Mouse (Mus musculus) MN1 (cell line): Measurements from ENCODE around the gene Fbxo42.
"Not testable (repeated sequence)": the region's sequence is repeated elsewhere in the genome, so short reads cannot be mapped to it uniquely, and the experiment has no call there.

ENCODE experiments used
- DNase-seq: peaks from one replicate; pipeline ENCODE4 v3.0.0-alpha.2; 2016; ENCODE audit warnings: low spot score

Fbxo42 gene

DNA sequence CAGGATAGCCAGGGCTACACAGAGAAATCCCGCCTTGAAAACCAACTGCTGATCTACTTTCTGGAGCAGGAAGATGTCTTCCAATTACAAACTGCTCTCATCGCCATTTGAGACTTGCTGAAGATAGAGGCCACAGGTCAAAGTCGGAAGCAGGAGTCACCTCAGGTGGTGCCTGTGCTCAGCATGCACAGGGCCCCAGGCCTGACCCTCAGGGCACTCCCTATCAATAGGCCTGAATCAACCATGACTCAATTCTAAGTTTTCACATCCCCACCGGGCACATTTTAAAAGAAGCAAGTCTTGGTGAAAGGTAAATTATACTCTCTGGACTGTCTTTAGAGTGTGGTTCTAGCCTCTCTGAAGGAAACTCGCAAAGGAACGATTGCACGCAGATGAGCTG is 11.6 kb upstream of the Fbxo42 start:
- no peak for DNase-seq

DNA sequence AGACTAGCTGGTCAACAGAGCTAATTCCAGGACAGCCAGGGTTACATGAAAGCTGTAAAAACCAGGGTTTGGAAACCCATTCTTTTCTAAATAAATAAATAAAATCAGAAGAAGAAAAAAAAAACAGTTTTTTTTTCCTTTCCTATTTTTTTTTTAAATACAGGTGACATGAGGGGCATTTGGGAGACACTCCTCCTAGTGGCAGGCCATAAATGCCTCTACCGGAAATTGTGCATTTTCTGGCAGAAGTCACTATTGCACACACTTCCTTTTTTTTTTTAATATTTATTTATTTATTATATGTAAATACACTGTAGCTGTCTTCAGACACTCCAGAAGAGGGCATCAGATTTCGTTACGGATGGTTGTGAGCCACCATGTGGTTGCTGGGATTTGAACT is 10.0 kb upstream of the Fbxo42 start:
- not testable (repeated sequence) for DNase-seq

DNA sequence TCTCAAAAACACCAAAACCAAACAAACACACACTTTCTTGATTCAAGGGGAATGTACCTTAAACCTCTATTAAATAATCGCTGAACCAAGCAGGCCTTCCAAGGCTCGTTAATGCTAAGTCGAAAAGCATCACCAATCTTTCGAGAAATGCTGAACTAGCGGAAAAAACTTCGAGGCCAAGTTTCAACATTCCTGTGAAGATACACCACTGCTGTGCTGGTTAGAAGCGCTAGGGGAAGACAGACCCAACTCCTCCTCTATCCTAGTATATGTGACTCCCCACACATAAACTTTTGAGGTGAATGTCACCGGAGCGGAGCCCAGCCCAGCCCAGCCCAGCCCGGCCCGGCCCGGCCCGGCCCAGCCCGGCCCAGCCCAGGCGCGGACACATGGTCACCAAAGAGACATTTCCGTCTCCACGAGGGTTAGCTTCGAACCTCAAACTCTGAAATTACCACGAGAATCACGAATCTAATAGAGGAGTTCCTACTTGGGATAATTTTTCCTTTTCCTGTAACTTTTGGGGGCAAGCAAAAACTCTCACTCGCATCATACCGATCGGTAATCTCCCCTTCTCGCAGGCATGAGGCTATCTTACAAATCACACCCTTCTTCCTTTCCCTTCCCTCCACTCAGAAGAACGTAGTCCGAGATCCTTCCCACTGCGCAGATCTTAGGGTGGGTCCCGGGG is 9.1 kb upstream of the Fbxo42 start:
- peak; percentile 64 for DNase-seq

DNA sequence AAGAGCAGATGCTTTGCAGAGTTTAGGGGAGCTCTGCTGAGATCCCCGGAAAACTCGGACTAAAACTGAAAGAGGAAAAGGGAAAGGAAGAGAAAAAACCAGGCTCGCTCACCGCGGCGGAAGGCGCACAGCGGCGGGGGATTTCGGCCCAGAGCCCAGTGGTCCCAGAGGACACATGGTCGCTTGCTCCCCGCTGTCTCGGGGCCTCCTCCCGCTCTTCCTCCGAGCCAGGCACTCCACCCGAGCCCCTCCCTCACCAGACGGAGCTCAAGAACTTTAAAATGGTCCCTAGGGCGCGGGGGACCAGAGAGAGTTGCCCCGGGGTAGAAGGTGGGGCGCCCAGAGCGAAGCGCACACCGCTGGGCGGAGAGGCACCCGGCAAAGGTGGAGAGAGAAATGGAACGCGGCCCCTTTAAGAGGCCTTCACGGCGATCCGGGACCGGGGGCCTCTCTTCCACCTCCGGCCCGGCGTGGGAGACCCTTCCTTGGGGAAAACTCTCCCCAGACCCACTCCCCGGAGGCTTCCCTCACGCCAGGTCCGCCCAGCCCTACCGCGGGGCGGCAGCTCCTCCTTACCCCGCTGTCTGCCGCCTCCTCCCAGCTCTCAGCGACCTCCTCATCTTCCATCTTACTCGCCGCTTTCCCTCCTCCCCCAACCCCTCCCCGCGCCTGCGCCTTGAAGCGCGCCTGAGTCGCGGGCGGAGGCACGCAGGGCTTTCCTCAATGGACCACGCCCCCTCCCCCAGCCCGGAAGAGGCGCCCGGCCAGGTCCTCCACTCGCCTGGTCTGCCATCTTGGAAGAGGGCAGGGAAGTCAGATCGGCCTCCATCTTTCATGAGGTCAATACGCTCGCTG is 8.4 kb upstream of the Fbxo42 start, which contains the start of gene Szrd1:
Gene Szrd1, minus strand, starts transcription at position 660 of the 855 bp plus-strand sequence.
- DNase-seq, result peak; percentile 100

DNA sequence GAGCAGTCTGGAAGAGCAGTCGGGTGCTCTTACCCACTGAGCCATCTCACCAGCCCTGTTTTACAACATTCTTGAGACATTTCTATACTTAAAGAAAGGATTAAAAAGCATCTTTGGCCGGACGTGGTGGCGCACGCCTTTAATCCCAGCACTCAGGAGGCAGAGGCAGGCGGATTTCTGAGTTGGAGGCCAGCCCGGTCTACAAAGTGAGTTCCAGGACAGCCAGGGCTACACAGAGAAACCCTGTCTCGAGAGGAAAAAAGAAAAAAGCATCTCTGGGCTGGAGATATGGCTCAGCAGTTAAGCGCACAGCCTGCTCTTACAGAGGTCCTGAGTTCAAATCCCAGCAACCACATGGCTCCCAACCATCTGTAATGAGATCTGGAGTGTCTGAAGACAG is 7.4 kb upstream of the Fbxo42 start:
- DNase-seq, result not testable (repeated sequence)

DNA sequence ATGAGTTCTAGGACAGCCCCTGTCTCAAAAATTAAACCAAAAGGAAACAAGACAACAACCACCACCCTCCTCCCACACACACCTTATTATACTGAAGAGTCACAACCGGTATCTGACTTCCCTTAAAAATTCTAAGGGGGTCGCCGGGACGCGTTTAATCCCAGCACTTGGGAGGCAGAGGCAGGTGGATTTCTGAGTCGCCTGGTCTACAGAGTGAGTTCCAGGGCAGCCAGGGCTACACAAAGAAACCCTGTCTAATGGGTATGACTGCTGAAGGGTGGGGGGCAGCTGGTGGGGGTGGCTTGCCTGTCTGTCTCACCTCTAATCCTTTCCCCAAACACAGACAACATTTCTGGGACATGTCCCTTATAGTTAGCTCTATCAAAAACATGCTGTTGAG is 6.7 kb upstream of the Fbxo42 start:
- DNase-seq, result no peak

DNA sequence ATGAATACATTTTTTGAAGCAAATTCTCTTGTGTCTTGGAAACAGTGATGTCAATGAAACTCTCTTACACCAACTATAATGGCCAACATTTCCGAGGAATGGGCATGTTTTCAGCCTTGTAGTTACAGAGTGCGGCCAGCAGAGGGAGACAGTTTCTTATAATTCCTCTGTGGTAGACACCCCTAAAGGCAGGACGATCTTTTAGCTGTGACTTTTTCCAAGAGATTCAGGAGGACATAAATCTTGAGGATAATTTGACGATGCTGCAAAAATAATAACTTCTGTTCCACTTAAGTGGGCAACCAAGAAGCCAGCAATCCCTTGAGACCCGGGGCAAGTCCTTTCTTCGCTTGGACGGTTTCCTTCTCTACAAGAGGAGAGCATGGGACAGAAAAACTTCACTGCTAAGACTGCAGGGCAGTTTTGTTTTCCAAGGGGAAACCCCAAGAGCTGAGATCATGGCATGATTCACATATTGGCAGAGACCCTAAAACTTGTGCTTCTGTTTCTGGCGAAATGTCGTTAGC is 5.4 kb upstream of the Fbxo42 start:
- peak; percentile 90 for DNase-seq

DNA sequence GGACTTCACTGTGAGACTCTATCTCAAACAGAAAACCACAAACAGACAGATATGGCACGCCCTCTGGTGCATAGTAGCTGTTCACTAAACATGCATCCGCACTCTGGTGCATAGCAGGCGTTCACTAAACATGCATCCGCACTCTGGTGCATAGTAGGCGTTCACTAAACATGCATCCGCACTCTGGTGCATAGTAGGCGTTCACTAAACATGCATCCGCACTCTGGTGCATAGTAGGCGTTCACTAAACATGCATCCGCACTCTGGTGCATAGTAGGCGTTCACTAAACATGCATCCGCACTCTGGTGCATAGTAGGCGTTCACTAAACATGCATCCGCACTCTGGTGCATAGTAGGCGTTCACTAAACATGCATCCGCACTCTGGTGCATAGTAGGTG is 2.6 kb upstream of the Fbxo42 start:
- DNase-seq, result not testable (repeated sequence)

DNA sequence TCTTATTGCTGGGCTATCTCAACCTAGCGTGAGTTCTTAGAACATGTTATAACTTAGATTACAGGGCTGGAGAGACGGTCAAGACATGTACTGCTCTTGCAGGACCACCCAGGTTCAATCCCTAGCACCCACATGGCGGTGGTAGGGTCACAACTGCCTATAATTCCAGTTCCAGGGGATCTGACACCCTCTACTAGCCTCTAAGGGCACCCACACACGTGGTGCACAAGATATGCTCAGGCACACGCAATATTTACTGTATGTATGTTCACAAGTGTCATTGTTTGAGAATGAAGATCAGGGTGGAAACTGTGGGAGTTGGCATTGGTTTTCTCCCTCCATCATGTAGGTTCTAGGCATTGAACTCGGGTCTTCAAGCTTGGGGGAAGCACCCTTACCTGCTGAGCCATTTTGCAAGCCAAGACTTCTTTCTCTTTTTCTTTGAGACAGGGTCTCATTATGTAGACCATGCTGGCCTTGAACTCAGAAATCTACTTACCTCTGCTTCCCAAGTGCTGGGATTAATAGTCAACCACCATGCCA is 1.2 kb upstream of the Fbxo42 start:
- no peak for DNase-seq

DNA sequence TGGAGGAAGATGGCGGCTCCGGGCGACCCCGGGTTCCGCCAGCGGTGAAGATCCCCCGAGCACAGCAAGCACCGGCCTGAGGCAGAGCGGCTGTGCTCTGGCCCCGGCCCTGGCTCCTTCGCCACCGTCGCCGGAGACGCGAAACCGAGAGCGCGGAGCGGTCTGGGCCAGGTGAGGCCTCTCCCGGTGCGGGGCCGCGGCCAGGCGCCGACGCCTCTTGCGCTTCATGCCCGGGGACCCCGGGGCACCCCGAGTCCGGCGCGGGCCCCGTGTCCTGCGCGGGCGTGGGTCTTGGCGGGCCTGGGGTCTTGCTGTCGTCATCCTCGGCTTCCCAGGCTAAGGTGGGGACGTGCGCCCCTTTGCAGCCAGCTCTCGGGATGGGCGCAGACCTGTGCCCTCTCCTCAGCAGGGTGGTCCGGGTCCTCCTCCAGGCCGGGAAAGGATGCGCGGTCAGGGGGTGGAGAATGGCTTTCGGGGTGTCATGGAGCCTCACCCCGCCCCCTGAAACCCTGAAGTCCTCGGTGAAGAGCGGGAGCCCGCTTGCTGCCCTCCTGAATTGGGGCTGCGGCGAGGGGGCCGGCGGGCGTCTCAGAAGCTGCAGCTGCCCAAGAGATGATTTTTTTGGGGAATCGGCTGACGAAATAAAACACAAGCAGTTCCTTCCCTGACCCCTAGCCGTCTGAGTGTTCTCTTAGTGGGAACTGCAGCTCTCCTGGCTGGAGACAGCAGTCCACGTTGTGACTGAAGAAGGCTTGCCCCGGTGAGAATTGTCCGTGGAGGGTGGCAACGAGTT is 492 bp downstream of the Fbxo42 start:
- DNase-seq, result peak; percentile 87

DNA sequence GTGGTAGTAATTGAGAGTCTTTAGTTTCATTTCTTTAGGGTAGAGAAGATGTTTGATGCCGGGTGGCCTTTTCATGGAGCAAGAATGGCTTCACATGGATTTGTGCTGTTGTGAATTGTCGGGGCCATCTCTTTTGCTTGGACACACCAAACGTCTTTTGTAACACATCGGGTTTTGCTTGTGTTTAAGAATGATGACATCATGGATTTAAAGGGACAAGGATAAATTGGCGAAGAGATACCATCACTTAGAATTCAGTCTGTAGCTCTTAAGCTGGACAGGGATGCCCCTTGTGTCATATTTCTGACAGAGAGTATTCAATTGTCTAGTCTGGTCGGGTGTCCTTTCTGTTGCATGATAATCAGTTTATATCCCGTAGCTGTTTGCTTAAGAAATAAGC is 1.4 kb downstream of the Fbxo42 start:
- DNase-seq, result peak; percentile 58

DNA sequence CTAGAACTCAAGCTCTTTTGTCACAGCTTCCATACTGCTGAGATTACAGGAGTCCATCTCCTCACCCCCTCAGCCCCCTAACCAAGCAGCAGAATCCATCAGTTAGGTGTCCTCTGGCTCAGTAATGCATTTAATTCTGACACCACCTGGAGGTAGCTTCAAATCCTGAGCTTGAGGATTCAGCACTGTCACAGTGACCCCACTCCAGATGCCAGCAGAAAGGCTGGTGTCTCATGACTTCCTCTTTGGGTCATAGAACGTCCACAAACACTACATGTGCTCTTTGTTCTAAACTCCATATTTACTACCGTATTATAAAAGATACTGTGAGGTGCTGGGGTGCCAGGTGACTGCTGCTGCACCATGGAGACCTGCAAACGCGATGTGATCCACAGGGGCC is 9.8 kb downstream of the Fbxo42 start:
- DNase-seq, result no peak

DNA sequence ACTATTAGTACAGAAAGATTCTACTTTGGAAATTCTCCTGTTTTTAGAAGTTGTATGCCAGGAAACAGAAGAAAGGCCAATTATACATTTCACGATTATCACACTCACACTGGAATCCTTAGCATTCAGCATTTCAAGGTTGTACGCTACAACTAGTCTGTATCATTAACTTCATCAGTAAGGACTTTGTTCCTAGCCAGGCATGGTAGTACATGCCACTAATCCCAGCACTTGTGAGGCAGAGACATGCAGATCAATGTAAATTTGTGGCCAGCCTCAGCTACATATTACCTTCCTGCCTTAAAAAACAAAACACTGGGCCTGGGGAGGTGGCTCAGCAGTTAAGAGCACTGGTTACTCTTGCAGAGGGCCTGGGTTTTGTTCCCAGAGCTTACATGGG is 10.9 kb downstream of the Fbxo42 start:
- no peak for DNase-seq

DNA sequence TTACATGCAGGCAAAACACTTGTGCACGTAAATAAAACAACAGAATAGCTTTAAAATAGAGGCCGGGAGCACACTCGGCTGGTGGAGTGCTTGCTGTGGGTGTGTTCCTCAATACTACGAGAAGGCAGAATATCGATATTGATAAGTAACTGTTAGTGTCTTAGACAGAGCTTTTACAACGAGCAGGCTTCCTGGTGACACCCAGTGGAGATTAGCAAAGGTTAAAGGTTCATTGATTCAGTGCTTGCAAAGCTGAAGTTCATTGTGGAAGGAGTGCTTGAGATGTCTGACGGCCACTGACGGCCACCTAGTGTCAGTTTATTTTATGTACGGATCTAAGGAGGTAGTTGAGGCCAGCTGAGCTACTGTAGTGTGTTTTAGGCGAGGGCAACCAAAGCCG is 11.4 kb downstream of the Fbxo42 start:
- no peak for DNase-seq

DNA sequence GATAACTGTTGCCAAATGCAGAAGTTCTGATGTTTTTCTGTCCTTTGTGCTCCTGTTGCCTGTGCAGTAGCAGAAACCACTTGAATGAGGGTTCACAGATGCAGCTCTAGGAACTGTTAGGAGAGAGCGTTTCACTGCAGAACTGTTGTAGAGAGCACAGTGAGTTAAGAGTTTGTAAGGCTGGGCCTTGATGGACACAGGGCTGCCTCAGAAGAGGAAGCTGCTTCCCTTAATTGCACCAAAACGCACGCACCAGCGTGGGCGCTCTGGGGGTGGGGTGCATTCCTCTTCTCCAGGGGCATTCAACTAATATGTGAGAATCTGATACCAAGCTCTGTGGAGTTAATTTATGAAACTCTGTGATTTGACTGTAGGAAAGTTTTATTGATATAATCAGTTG is 12.0 kb downstream of the Fbxo42 start:
- no peak for DNase-seq

DNA sequence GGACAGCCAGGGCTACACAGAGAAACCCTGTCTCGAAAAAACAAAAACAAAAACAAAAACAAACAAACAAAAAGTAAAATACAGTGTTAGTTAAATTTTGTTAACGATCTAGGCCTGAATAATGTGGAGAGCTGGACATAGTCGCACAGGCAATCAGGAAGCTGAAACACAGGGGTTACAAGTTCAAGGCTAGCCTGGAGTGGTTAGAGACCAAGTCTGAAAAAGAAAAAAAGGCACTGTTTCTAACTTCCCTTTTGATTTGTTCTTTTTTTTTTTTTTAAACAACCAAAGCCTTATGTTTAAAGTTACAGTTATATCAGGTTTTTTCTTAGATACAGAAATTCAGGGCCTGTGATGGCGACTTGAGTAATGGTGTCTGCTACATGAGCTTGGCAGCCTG is 12.5 kb downstream of the Fbxo42 start:
- no peak for DNase-seq

DNA sequence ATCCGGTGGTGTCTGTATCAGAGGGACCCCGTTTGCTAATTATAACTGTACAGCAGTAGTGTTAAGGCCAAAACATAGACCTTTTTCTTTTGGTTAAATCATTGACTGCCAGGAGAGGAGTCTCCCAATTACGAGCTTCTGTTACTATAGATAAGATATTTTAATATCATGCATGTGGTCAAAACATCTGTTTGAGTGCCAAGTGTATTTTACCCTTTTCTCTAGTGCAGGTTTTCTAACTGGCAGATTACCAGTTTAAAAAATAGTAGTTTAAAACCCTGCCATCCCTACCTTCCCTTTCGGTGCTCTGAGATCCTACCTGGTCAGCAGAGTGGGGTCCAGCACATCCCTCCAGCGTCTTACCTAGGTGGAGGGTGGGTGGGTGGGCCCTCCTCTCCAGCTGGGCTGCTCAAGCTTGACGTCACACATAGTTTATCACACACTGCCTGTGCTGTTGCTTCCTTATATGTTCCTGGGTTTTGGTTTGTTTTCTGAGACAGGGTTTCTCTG is 14.0 kb downstream of the Fbxo42 start:
- no peak for DNase-seq

DNA sequence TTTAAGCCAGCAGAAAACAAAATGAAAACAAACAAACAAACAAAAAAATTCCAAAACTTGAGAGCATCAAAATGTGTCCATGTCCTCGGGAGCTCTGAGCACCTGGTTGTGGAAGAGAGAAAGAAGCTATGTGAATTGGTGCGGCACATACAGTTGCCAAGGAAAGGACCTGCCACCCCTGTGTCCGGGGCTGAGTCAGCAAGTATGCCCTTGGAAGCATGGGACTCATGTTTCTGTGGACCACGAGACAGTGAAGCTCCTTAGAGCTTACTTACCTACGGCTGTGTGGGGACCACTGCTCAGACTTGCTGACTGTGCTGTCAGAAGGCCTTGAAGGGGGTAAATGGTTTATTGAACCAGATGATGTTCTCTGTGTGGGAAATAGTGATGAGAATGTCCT is 16.0 kb downstream of the Fbxo42 start:
- DNase-seq, result no peak

DNA sequence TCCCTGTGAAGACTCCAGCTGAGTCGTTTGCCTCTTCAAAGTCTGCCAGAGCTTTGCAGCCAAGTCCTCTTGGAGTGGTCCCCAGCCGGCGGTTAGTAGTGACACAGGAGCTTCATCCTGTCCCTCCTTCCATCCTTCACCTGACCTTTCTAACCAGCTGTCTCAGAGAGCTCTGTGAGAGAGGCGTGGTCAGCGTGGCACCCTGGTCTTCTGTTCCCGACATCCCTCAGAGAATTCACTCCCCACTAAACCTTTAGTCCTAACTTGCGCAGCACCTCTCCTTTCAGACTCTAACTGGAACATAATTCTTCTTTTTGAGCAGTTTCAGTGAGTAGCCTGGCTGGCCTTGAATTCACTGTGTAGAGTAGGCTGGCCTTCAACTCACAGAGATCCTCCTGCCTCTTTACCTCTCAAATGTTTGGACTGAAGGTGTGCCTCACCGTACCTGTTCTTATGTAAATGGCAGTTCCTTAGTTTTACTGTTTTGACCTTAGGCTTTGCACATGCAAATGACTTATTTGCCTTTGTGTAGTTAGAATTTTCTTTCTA is 18.1 kb downstream of the Fbxo42 start:
- no peak for DNase-seq

DNA sequence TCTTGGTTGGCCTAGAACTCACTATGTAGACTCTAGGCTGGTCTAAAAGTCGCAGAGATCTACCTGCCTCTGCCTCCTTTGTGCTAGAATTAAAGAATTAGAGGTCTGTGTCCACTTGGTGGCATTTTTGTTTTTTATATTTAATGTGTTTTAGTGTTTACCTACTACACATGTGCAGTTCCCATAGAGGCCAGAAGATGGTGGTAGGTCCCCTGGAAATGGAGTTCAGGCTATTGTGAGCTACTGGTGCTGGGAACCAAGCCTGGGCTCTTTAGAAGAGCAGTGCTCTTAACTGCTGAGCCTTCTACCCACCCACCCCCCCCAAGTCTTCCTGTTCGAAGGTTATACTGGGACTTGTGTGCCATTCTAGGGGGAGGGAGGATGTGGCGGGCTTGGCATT is 19.4 kb downstream of the Fbxo42 start:
- DNase-seq, result no peak

DNA sequence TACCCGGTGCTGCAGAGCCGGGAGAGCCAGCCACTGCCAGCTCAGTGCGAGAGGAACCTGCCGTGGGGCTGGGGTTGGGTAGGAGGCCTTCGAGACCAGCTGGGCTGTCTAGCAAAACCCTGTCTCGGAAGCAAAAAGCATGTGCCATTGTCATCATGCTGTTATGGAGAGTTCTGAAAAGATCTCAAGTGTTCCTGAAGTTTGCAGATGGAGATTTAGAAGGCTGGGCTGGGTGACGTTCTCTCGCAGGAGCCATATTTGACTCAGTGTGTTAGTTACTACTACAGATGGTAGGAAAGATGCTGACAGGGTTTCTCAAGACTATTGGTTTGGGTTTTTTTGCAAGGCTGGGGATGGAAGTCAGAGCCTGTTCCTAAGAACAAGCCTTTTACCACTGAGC is 24.4 kb downstream of the Fbxo42 start:
- DNase-seq, result no peak

DNA sequence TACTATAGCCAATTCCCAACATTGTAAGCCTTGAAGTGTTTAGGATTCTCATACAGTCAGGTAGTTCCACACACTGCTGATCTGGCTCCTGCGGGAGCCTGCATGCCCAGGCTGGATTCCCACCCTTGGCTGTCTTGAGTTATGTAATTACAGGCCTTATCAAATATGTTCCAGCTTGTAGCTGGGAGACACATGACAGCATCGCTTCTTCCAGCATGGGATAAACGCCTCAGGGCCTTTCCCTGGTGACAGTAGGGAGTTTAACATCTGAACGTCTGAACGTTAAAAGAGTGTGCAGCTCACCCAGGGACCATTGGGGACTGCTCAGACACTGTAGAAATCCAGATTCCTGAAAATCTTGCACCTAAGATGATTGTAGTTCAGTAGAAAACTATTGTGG is 28.1 kb downstream of the Fbxo42 start:
- DNase-seq, result no peak
